Mouse (Mus musculus) CH12.LX (cell line): ENCODE measurements at regions not wholly inside any gene's neighbourhood (a gene's known extent, or its start where the extent isn't known, plus 50 kb on each side); places are given as distances from the start of the nearest gene placed in this dataset.

Source experiments
- DNase-seq: peaks from one replicate; pipeline ENCODE4 v3.0.0-alpha.2; 2013; ENCODE audit errors: extremely low read depth
- H3K27ac ChIP-seq: 2 replicates; pipeline ENCODE4 v1.5.1; 2012; ENCODE audit warnings: low read depth, mild to moderate bottlenecking, control low read depth, moderate library complexity; ENCODE audit not compliant: insufficient read depth
- H3K27me3 ChIP-seq: replicated peaks from 2 replicates; pipeline ENCODE3; 2012; ENCODE audit warnings: inconsistent platforms
- H3K36me3 ChIP-seq, 2 experiments: replicated peaks in 1 of 2; 2 replicates each; pipeline versions ENCODE3 to v1.6.1; 2012; ENCODE audit warnings: inconsistent platforms in 1 of 2, low read length in 1 of 2, mild to moderate bottlenecking in 1 of 2, mixed read lengths in 1 of 2, moderate library complexity in 1 of 2; ENCODE audit not compliant: control insufficient read depth in 1 of 2, insufficient read depth in 1 of 2
- H3K4me1 ChIP-seq, 2 experiments: 2 replicates each; pipeline ENCODE4 v1.6.1; 2012; ENCODE audit warnings: inconsistent platforms in 1 of 2, moderate library complexity in 1 of 2; ENCODE audit not compliant: insufficient read depth in 2 of 2, control insufficient read depth in 1 of 2
- H3K4me2 ChIP-seq: 2 replicates; pipeline ENCODE4 v1.6.1; 2012; ENCODE audit warnings: low read depth, mild to moderate bottlenecking, control low read depth; ENCODE audit not compliant: poor library complexity, insufficient read depth, severe bottlenecking
- H3K4me3 ChIP-seq, 3 experiments: fragments of 150-350 bp in 1 of 3; sonication (generic) in 1 of 3; replicated peaks in 1 of 3; 2 replicates each; pipeline versions ENCODE3 to v1.5.1; 2011 to 2012; ENCODE audit warnings: low read depth in 2 of 3, low read length in 2 of 3, mild to moderate bottlenecking in 2 of 3, moderate library complexity in 2 of 3, control low read depth in 1 of 3, improper control_type of control experiment in 1 of 3, inconsistent platforms in 1 of 3, mixed read lengths in 1 of 3; ENCODE audit not compliant: poor library complexity in 1 of 3
- H3K79me2 ChIP-seq: replicated peaks from 2 replicates; pipeline ENCODE4 v1.6.1; 2012; ENCODE audit warnings: mild to moderate bottlenecking, moderate library complexity; ENCODE audit not compliant: control insufficient read depth, poor library complexity, insufficient read depth, severe bottlenecking; ENCODE audit errors: extremely low read depth
- H3K9ac ChIP-seq: 2 replicates; pipeline ENCODE4 v1.6.1; 2012; ENCODE audit warnings: low read depth, mild to moderate bottlenecking, control low read depth, moderate library complexity; ENCODE audit not compliant: insufficient read depth
- H3K9me3 ChIP-seq: replicated peaks from 2 replicates; pipeline ENCODE3; 2012; ENCODE audit warnings: low read length, inconsistent platforms, mixed read lengths
- CTCF ChIP-seq, 2 experiments: IDR thresholded peaks in 1 of 2; conservative IDR thresholded peaks in 1 of 2; 2 replicates each; pipeline ENCODE4 v1.5.1; 2011 to 2012; ENCODE audit warnings: low read depth in 2 of 2, low read length in 2 of 2, improper control_type of control experiment in 1 of 2, inconsistent platforms in 1 of 2, mild to moderate bottlenecking in 1 of 2, moderate library complexity in 1 of 2
- E2F4 ChIP-seq: IDR thresholded peaks from 2 replicates; pipeline ENCODE4 v1.6.1; 2011; ENCODE audit warnings: low read depth, low read length, improper control_type of control experiment; ENCODE audit not compliant: insufficient replicate concordance
- ELF1 ChIP-seq: IDR thresholded peaks from 2 replicates; pipeline ENCODE4 v1.6.1; 2014; ENCODE audit warnings: low read depth, mild to moderate bottlenecking, inconsistent platforms, low read length, improper control_type of control experiment
- GABPA ChIP-seq: IDR thresholded peaks from 2 replicates; pipeline ENCODE4 v1.6.1; 2012; ENCODE audit warnings: low read depth, low read length, improper control_type of control experiment, inconsistent platforms; ENCODE audit not compliant: insufficient replicate concordance
- MAX ChIP-seq: IDR thresholded peaks from 2 replicates; pipeline ENCODE4 v1.6.1; 2011; ENCODE audit warnings: low read length, improper control_type of control experiment
- MAZ ChIP-seq: IDR thresholded peaks from 2 replicates; pipeline ENCODE4 v1.6.1; 2012; ENCODE audit warnings: low read depth, mild to moderate bottlenecking, inconsistent platforms, low read length, improper control_type of control experiment, moderate library complexity
- MEF2A ChIP-seq: IDR thresholded peaks from 2 replicates; pipeline ENCODE4 v1.6.1; 2014; ENCODE audit warnings: low read depth, mild to moderate bottlenecking, inconsistent platforms, low read length, improper control_type of control experiment, borderline replicate concordance
- NRF1 ChIP-seq: IDR thresholded peaks from 2 replicates; pipeline ENCODE4 v1.6.1; 2014; ENCODE audit warnings: low read depth, mild to moderate bottlenecking, inconsistent platforms, low read length, improper control_type of control experiment, moderate library complexity
- POLR2AphosphoS2 ChIP-seq: IDR thresholded peaks from 2 replicates; pipeline ENCODE4 v1.6.1; 2011; ENCODE audit warnings: low read depth, low read length, improper control_type of control experiment
- RAD21 ChIP-seq: IDR thresholded peaks from 2 replicates; pipeline ENCODE4 v1.6.1; 2011; ENCODE audit warnings: low read depth, mild to moderate bottlenecking, low read length, improper control_type of control experiment, moderate library complexity
- RCOR1 ChIP-seq: conservative IDR thresholded peaks from 2 replicates; pipeline ENCODE4 v1.6.1; 2012; ENCODE audit warnings: low read depth, mild to moderate bottlenecking, inconsistent platforms, low read length, improper control_type of control experiment
- SIN3A ChIP-seq: IDR thresholded peaks from 2 replicates; pipeline ENCODE4 v1.6.1; 2012; ENCODE audit warnings: low read length, improper control_type of control experiment, inconsistent platforms
- TCF12 ChIP-seq: IDR thresholded peaks from 2 replicates; pipeline ENCODE4 v1.6.1; 2014; ENCODE audit warnings: low read depth, mild to moderate bottlenecking, inconsistent platforms, low read length, improper control_type of control experiment
- UBTF ChIP-seq: IDR thresholded peaks from 2 replicates; pipeline ENCODE4 v1.6.1; 2012; ENCODE audit warnings: low read depth, mild to moderate bottlenecking, inconsistent platforms, low read length, improper control_type of control experiment, moderate library complexity
- USF1 ChIP-seq: IDR thresholded peaks from 2 replicates; pipeline ENCODE4 v1.6.1; 2014; ENCODE audit warnings: low read depth, mild to moderate bottlenecking, inconsistent platforms, low read length, improper control_type of control experiment
- USF2 ChIP-seq: conservative IDR thresholded peaks from 2 replicates; pipeline ENCODE4 v1.6.1; 2011; ENCODE audit warnings: low read depth, low read length, improper control_type of control experiment
- ZC3H11A ChIP-seq: IDR thresholded peaks from 2 replicates; pipeline ENCODE4 v1.6.1; 2012; ENCODE audit warnings: low read depth, mild to moderate bottlenecking, inconsistent platforms, low read length, improper control_type of control experiment
- ZKSCAN1 ChIP-seq: IDR thresholded peaks from 2 replicates; pipeline ENCODE4 v1.6.1; 2012; ENCODE audit warnings: low read depth, inconsistent platforms, low read length, improper control_type of control experiment, borderline replicate concordance
- dilution Hi-C: fragments of 300-500 bp; cut with MboI; formaldehyde crosslinking; loops from 2 replicates; pipeline ENCODE4 v1.14.3; 2020; ENCODE audit warnings: low sequenced_read_pairs; ENCODE audit not compliant: extremely low pct_unique_long_range_greater_than_20kb, extremely low pct_ligation_motif_present
- in situ Hi-C: fragments of 300-500 bp; cut with MboI; formaldehyde crosslinking; loops from 3 replicates; pipeline ENCODE4 v1.14.3; 2019; ENCODE audit warnings: low sequenced_read_pairs, low pct_ligation_motif_present, low pct_unique_long_range_greater_than_20kb, mixed read lengths

DNA sequence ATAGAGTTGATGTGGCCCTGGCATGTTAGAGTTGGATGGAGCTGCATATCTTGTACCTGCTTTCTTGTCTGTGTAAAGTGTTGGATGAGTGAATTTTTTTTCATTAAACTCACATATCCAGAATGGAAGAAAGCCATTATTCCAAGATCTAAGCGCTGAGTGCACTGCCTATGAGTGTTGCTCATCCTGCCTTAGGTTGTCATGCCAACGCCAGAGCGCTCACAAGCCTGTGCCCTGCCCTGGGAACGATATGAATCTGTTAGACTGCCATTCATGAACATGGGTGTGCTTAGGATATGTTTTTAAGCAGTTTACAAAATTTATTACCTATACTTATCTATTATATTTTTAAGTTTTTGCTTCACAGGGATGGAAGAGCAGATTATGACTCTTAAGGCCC is 163.5 kb downstream of the Kcne4 start:
- dilution Hi-C loops (no loop called here), in situ Hi-C loops (no loop called here)
- no peak overlapping the region for H3K4me2 ChIP-seq
- H3K4me1 ChIP-seq: no peaks in the 10 kb centered on the region
- no peak for TF ChIP-seq RAD21
- TF ChIP-seq UBTF: no peak
- TF ChIP-seq NRF1: no peak
- no peak for TF ChIP-seq MEF2A
- TF ChIP-seq ZKSCAN1: no peak
- TF ChIP-seq SIN3A: no peak
- no peak for TF ChIP-seq USF2
- TF ChIP-seq ELF1: no peak
- TF ChIP-seq MAX: no peak
- no peak for TF ChIP-seq CTCF (conservative IDR thresholded peaks at IDR 0.05 in 1 of 2, IDR thresholded peaks at IDR 0.05 in 1 of 2; ENCODE audit: low read depth in 2 of 2, low read length in 2 of 2)
- TF ChIP-seq TCF12: no peak
- no peak for TF ChIP-seq POLR2AphosphoS2
- TF ChIP-seq ZC3H11A: no peak
- TF ChIP-seq E2F4: no peak
- no peak for TF ChIP-seq GABPA
- no peak for TF ChIP-seq MAZ
- TF ChIP-seq USF1: no peak
- TF ChIP-seq RCOR1: no peak
- H3K36me3 ChIP-seq: no peaks in the 10 kb centered on the region
- H3K9me3 ChIP-seq: no peaks in the 10 kb centered on the region
- no peaks in the 10 kb centered on the region for H3K27me3 ChIP-seq
- no peak overlapping the region for H3K4me3 ChIP-seq
- no peak for DNase-seq
- H3K9ac ChIP-seq: no peak overlapping the region
- H3K27ac ChIP-seq: no peak overlapping the region
- H3K79me2 ChIP-seq: no peaks in the 10 kb centered on the region
